Mouse (Mus musculus): ENCODE data around the gene Angel1. TPM values are rescaled to one million over a fixed set of nuclear protein-coding genes. Genes with fewer than 3 reads are reported as not detected.
A peak's percentile ranks its signal among the peaks of the same experiment; 100 is the strongest.

Angel1 gene
- total and polyA plus RNA-seq, 2 experiments from 2014 or later: 9.3 to 12.4 TPM

DNA sequence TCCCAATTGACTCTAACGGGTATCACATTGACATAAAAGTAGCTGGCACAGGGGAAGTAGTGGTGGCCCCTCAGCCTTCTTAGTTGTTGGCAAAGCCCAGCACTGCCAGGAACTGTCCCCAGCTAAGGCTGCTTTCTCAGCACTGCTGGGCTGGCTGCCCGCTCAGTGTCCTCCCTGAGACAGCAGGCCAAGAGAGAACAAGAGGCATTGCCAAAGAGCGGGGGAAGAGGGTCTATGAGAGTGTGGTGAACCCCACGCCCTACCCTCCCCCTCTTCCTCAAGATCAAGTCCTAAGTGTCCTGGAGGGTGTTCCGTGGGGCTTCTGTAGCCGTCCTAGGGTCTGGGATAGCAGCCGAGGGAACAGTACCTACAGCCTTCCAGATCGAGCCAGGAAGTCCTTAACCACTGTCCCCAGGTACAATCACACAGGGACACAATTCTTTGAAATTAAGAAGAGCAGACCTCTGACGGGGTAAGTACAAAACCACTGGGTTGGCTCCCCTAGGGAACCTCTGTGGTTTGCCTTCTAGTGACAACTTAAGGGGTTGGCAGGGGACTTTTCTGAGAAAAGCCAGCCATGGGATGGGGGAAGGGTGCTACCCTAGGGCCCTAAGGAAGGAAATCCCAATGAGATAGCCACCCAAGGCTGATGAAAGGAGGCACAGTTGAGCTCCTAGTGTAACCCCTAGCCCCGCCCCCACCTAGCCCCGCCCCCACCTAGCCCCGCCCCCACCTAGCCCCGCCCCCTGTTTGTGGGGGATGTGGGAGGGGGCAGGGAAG lies 39.5 kb downstream of the Angel1 start:
- Histone ChIP-seq H3K27ac (ENCODE audit: low read depth, low read length) (0 out of 2 replicates have a peak overlapping the region, but pooled peaks have one; percentile 18), H3K4me2 (ENCODE audit: low read depth, low read length, poor library complexity, severe bottlenecking) (no peak overlapping the region), H3K4me1 (ENCODE audit: insufficient read depth, low read length) (peaks cover 15% of the 10 kb centered on the region), H3K4me3 (ENCODE audit: low read depth, low read length) (no peak overlapping the region), H3K9ac (replicated peaks; ENCODE audit: low read length, poor library complexity, severe bottlenecking) (no peak overlapping the region), H3K27me3 (ENCODE audit: insufficient read depth, low read length) (no peaks in the 10 kb centered on the region), H3K36me3 (ENCODE audit: insufficient read depth, low read length) (peaks cover 49% of the 10 kb centered on the region), H3K9me3 (ENCODE audit: low read length) (no peaks in the 10 kb centered on the region)
- TF ChIP-seq CTCF (IDR thresholded peaks at IDR 0.05): no peak
- peak; percentile 83 for DNase-seq (ENCODE audit: low spot score)
- ATAC-seq (ENCODE audit: low FRiP score): peak; percentile 43; the same call in 1 of the 2 replicates
- 56% methylated on average over 13 of the region's 13 CpGs for WGBS

DNA sequence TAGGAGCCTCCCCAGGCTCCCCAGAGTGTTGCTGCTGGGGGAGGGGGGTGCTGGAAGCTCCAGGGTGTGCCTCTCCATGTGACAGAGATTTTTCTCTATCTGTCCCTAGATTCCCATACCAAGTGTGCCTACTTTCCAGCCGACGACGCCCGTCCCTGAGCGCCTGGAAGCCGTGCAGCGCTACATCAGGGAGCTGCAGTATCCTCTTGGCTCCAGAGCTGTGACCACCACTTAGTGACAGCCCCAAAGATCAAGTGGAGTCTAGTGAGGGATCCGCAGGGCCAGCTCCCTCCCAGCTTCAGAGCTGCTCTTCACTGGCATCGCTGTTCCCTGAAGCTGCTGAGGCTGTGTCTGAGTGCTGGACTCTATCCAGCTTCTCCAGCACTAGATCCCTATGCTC lies 41.0 kb downstream of the Angel1 start:
- Histone ChIP-seq H3K4me1 (ENCODE audit: insufficient read depth, low read length) (peaks cover 19% of the 10 kb centered on the region), H3K4me2 (ENCODE audit: low read depth, low read length, poor library complexity, severe bottlenecking) (no peak overlapping the region), H3K4me3 (ENCODE audit: low read depth, low read length) (no peak overlapping the region), H3K9me3 (ENCODE audit: low read length) (no peaks in the 10 kb centered on the region), H3K27me3 (ENCODE audit: insufficient read depth, low read length) (no peaks in the 10 kb centered on the region), H3K36me3 (ENCODE audit: insufficient read depth, low read length) (peaks cover 37% of the 10 kb centered on the region; the same call in 1 of the 2 replicates), H3K27ac (ENCODE audit: low read depth, low read length) (no peak overlapping the region), H3K9ac (replicated peaks; ENCODE audit: low read length, poor library complexity, severe bottlenecking) (no peak overlapping the region)
- no peak for ATAC-seq (ENCODE audit: low FRiP score)
- DNase-seq (ENCODE audit: low spot score): no peak
- WGBS: 70% methylated on average over 9 of the region's 9 CpGs
- TF ChIP-seq CTCF (IDR thresholded peaks at IDR 0.05): no peak

DNA sequence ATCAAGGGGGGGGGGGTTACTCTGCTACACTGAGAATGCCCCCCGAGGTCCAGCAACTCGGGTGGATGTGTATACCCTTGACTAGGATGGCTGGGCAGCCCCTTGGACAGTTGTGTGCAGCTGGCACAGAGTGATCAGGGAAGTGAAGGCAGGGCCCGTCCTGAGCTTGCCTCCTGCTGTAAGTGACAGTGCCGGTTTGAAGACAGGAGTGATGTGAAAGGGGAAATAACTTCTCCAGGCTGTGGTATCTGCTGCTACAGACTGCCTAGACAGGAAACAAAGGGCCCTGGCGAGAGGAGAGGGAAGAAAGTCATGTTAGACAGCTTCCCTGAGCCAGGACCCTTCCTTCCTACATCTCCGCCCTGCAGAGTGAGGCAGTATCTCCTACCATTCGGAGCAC lies 42.6 kb downstream of the Angel1 start:
- no peak for TF ChIP-seq CTCF (IDR thresholded peaks at IDR 0.05)

DNA sequence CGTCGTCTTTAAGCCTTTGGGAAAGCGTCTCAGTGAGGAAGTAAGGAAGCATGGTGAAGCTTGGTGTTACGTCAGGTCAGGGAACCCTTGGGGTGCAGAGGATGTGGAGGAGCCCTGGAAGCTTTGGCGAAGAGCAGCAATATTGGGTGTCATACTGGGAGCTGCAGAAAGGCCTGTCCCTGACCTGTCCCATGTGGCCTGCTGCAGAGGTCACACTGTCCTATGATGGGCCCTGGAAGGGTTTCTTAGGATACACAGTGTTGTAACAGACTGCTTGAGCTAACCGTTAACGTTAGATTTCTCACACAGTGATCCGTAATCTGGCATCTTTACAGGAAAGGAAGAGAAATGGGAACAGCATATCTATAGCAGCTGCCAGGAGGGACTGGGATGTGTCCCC lies 44.1 kb downstream of the Angel1 start:
- WGBS: 78% methylated on average over 8 of the region's 8 CpGs
- Histone ChIP-seq H3K4me2 (ENCODE audit: low read depth, low read length, poor library complexity, severe bottlenecking) (peak overlapping the region; percentile 84), H3K27ac (ENCODE audit: low read depth, low read length) (no peak overlapping the region), H3K9me3 (ENCODE audit: low read length) (no peaks in the 10 kb centered on the region), H3K9ac (replicated peaks; ENCODE audit: low read length, poor library complexity, severe bottlenecking) (no peak overlapping the region), H3K4me1 (ENCODE audit: insufficient read depth, low read length) (peaks cover 16% of the 10 kb centered on the region), H3K36me3 (ENCODE audit: insufficient read depth, low read length) (peaks cover 18% of the 10 kb centered on the region; the same call in 1 of the 2 replicates), H3K27me3 (ENCODE audit: insufficient read depth, low read length) (no peaks in the 10 kb centered on the region), H3K4me3 (ENCODE audit: low read depth, low read length) (peak overlapping the region; percentile 65)
- no peak for TF ChIP-seq CTCF (IDR thresholded peaks at IDR 0.05)
- ATAC-seq (ENCODE audit: low FRiP score): no peak
- no peak for DNase-seq (ENCODE audit: low spot score)

More for the DNA sequence above, 42.6 kb downstream of the Angel1 start:
- peaks cover 27% of the 10 kb centered on the region; the same call in 1 of the 2 replicates for H3K36me3 ChIP-seq (ENCODE audit: insufficient read depth, low read length)
- H3K4me1 ChIP-seq (ENCODE audit: insufficient read depth, low read length): peaks cover 16% of the 10 kb centered on the region
- DNase-seq (ENCODE audit: low spot score): no peak
- no peak for ATAC-seq (ENCODE audit: low FRiP score)
- no peak overlapping the region for H3K4me2 ChIP-seq (ENCODE audit: low read depth, low read length, poor library complexity, severe bottlenecking)
- H3K27ac ChIP-seq (ENCODE audit: low read depth, low read length): no peak overlapping the region
- H3K4me3 ChIP-seq (ENCODE audit: low read depth, low read length): no peak overlapping the region
- WGBS: 78% methylated on average over 7 of the region's 7 CpGs
- H3K27me3 ChIP-seq (ENCODE audit: insufficient read depth, low read length): no peaks in the 10 kb centered on the region
- no peaks in the 10 kb centered on the region for H3K9me3 ChIP-seq (ENCODE audit: low read length)
- no peak overlapping the region for H3K9ac ChIP-seq (replicated peaks; ENCODE audit: low read length, poor library complexity, severe bottlenecking)

DNA sequence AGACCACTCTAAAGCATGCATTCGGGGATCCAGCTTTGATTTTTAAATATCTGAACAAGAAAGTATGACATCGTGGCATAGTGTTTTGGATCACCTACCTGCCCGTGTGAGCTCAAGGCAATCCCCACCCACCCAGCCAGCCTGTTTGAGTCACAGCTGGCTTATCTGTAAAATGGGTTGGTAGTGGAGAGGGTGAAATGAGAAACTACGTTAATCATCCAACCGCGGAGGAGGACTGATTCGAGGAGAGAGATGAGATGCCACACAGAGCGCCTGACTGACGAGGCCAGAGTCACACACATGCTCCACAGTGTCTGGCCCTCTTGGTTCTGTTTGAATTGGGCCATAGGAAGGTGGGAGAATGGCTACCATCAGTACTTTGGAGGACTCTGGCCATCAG lies 44.6 kb downstream of the Angel1 start:
- Histone ChIP-seq H3K27me3 (ENCODE audit: insufficient read depth, low read length) (no peaks in the 10 kb centered on the region), H3K9me3 (ENCODE audit: low read length) (no peaks in the 10 kb centered on the region), H3K4me3 (ENCODE audit: low read depth, low read length) (peak overlapping the region; percentile 65), H3K27ac (ENCODE audit: low read depth, low read length) (no peak overlapping the region), H3K4me2 (ENCODE audit: low read depth, low read length, poor library complexity, severe bottlenecking) (peak overlapping the region; percentile 84), H3K4me1 (ENCODE audit: insufficient read depth, low read length) (peaks cover 16% of the 10 kb centered on the region), H3K9ac (replicated peaks; ENCODE audit: low read length, poor library complexity, severe bottlenecking) (no peak overlapping the region), H3K36me3 (ENCODE audit: insufficient read depth, low read length) (peaks cover 16% of the 10 kb centered on the region; the same call in 1 of the 2 replicates)
- ATAC-seq (ENCODE audit: low FRiP score) (no peak), DNase-seq (ENCODE audit: low spot score) (no peak)
- 83% methylated on average over 9 of the region's 9 CpGs for WGBS
- TF ChIP-seq CTCF (IDR thresholded peaks at IDR 0.05): no peak

DNA sequence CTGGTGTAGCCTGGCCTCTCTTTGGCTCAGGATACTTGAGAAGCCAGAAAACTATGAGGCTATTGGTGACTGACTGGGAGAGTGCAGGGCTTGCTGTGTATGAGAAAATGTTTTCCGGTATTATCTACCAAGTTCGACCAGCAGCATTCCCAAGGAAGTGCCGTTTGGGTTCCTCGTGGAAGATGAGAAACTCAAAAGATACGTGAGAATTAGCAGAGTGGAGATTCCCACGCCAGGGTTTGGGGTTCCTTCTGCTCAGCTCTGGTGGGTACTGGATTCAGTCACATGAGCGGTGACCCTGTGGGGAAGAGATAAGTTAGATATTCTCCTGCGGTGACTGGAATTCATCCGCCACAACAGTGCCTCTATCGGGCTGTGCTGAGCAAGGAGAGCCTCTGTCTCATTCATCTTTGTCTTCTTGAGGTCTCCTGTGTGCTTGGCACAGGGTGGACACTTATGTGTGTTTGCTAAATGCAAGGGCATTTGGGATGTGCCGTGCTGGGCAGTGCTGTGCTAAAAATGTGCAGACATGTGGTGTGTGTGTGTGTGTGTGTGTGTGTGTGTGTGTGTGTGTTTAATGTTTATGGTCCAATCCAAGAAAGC lies 45.6 kb downstream of the Angel1 start:
- peak; percentile 81 for DNase-seq (ENCODE audit: low spot score)
- Histone ChIP-seq H3K4me1 (ENCODE audit: insufficient read depth, low read length) (peaks cover 16% of the 10 kb centered on the region), H3K36me3 (ENCODE audit: insufficient read depth, low read length) (peaks cover 11% of the 10 kb centered on the region; the same call in 1 of the 2 replicates), H3K9me3 (ENCODE audit: low read length) (no peaks in the 10 kb centered on the region), H3K9ac (replicated peaks; ENCODE audit: low read length, poor library complexity, severe bottlenecking) (peak overlapping the region; percentile 88), H3K4me3 (ENCODE audit: low read depth, low read length) (peak overlapping the region; percentile 65), H3K27ac (ENCODE audit: low read depth, low read length) (peak overlapping the region; percentile 94; the same call in 1 of the 2 replicates), H3K27me3 (ENCODE audit: insufficient read depth, low read length) (no peaks in the 10 kb centered on the region), H3K4me2 (ENCODE audit: low read depth, low read length, poor library complexity, severe bottlenecking) (peak overlapping the region; percentile 84)
- TF ChIP-seq CTCF (IDR thresholded peaks at IDR 0.05): peak; percentile 64
- peak; percentile 25; the same call in 1 of the 2 replicates for ATAC-seq (ENCODE audit: low FRiP score)
- WGBS: 13% methylated on average over 11 of the region's 11 CpGs

All from midbrain, postnatal 0 days (tissue).